Mouse (Mus musculus) kidney, embryonic 14.5 days (tissue): Measurements from ENCODE around the gene Gm3099. TPM values are rescaled to one million over a fixed set of nuclear protein-coding genes. Genes with fewer than 3 reads are reported as not detected.
"Not testable (repeated sequence)": the region's sequence is repeated elsewhere in the genome, so short reads cannot be mapped to it uniquely, and the experiment has no call there.

Experiments
- ATAC-seq: fragments of 200-750 bp; cut with Nextera tagmentation; 2 replicates; pipeline ENCODE4 v1.8.0; 2017; ENCODE audit warnings: moderate number of reproducible peaks, mild to moderate bottlenecking, moderate TSS enrichment, moderate library complexity; ENCODE audit not compliant: low FRiP score, low TSS enrichment
- H3K27ac ChIP-seq: fragments of 300-500 bp; sonication (generic); 2 replicates; pipeline ENCODE4 v1.5.1; 2014; ENCODE audit warnings: low read depth, mild to moderate bottlenecking, low read length, moderate library complexity, mixed read lengths
- H3K27me3 ChIP-seq: fragments of 300-500 bp; sonication (generic); 2 replicates; pipeline ENCODE4 v1.6.1; 2014; ENCODE audit warnings: mild to moderate bottlenecking, low read length; ENCODE audit not compliant: control insufficient read depth, insufficient read depth
- H3K36me3 ChIP-seq: fragments of 300-500 bp; sonication (generic); 2 replicates; pipeline ENCODE4 v1.6.1; 2014; ENCODE audit warnings: low read length, mixed read lengths; ENCODE audit not compliant: control insufficient read depth, insufficient read depth
- H3K4me1 ChIP-seq: fragments of 300-500 bp; sonication (generic); 2 replicates; pipeline ENCODE4 v1.6.1; 2014; ENCODE audit warnings: low read length, mixed read lengths; ENCODE audit not compliant: control insufficient read depth, insufficient read depth
- H3K4me2 ChIP-seq: fragments of 300-500 bp; sonication (generic); replicated peaks from 2 replicates; pipeline ENCODE4 v1.6.1; 2014; ENCODE audit warnings: low read depth, mild to moderate bottlenecking, low read length
- H3K4me3 ChIP-seq: fragments of 300-500 bp; sonication (generic); 2 replicates; pipeline ENCODE4 v1.5.1; 2014; ENCODE audit warnings: mild to moderate bottlenecking, low read length
- H3K9ac ChIP-seq: fragments of 300-500 bp; sonication (generic); 2 replicates; pipeline ENCODE4 v1.6.1; 2014; ENCODE audit warnings: low read depth, mild to moderate bottlenecking, low read length, moderate library complexity
- H3K9me3 ChIP-seq: fragments of 300-500 bp; sonication (generic); 2 replicates; pipeline ENCODE4 v1.6.1; 2016; ENCODE audit warnings: low read length; ENCODE audit not compliant: control insufficient read depth
- WGBS: fragments of 180-500 bp; shearing (Covaris S2); extraction: QIAGEN DNeasy Blood & Tissue Kit; methylation state at CpG from one replicate; pipeline ENCODE4 v1.1.7; 2014; 5-methylcytosine and 5-hydroxymethylcytosine counted together
- polyA plus RNA-seq: library from polyadenylated mRNA; unstranded; fragments of >200 nt; fragmentation: Nextera tagmentation; extraction: Ambion mirVana; gene quantifications from 2 replicates; pipeline ENCODE4 v1.2.1, GENCODE M21; 2014

The Gm3099 gene
- not detected in 2 replicates for polyA plus RNA-seq

- H3K27ac ChIP-seq, H3K9me3 ChIP-seq, H3K4me2 ChIP-seq, H3K27me3 ChIP-seq, H3K9ac ChIP-seq, H3K36me3 ChIP-seq, H3K4me3 ChIP-seq, ATAC-seq, H3K4me1 ChIP-seq: not testable (repeated sequence)
- 100% methylated on average over 1 of the region's 3 CpGs for WGBS
Measured at GRCm38 (mm10) chr14:3998094-3998493, at the start of gene Gm3099. Gene Gm3099, plus strand, starts transcription at chr14:3998394.

- not testable (repeated sequence) for H3K9ac ChIP-seq, H3K27ac ChIP-seq, H3K4me3 ChIP-seq, ATAC-seq, H3K36me3 ChIP-seq, H3K9me3 ChIP-seq, H3K4me2 ChIP-seq, H3K27me3 ChIP-seq, H3K4me1 ChIP-seq
- WGBS: no CpG with 5 or more reads among the region's 2 CpGs
Measured at GRCm38 (mm10) chr14:3963247-3963646, 34.9 kb upstream of the Gm3099 start, which contains the start of gene Gm3095. Gene Gm3095, plus strand, starts transcription at chr14:3963547.

GRCm38 (mm10) chr14:4023641-4024040 is 25.4 kb downstream of the Gm3099 start, which contains the start of gene Gm5796:
Gene Gm5796, plus strand, starts transcription at chr14:4023941.
- H3K27ac ChIP-seq, H3K4me2 ChIP-seq, H3K4me3 ChIP-seq, ATAC-seq, H3K36me3 ChIP-seq, H3K4me1 ChIP-seq, H3K9me3 ChIP-seq, H3K9ac ChIP-seq, H3K27me3 ChIP-seq: not testable (repeated sequence)
- WGBS: 67% methylated on average over 1 of the region's 3 CpGs

Other genes with a start within 250 kb of the Gm3099 start
- gene Gm3002, start 188.3 kb upstream of the Gm3099 start, polyA plus RNA-seq: 0.11 TPM in 1 of 2 replicates, not detected in the other
- not detected in 2 replicates for gene Gm3033, start 152.1 kb upstream of the Gm3099 start, polyA plus RNA-seq
- 0.53 TPM in 1 of 2 replicates, not detected in the other for gene Gm2916, start 114.2 kb upstream of the Gm3099 start, polyA plus RNA-seq
- gene Gm3029, start 66.6 kb upstream of the Gm3099 start, polyA plus RNA-seq: not detected in 2 replicates
- gene Gm3095, start 34.8 kb upstream of the Gm3099 start, polyA plus RNA-seq: 0.14 TPM in 1 of 2 replicates, not detected in the other
- 0.30 TPM in 1 of 2 replicates, not detected in the other for gene Gm5796, start 25.5 kb downstream of the Gm3099 start, polyA plus RNA-seq
- gene Gm3115, start 85.7 kb downstream of the Gm3099 start, polyA plus RNA-seq: not detected in 2 replicates
- 1.0 TPM in 1 of 2 replicates, not detected in the other for gene Gm8108, start 112.1 kb downstream of the Gm3099 start, polyA plus RNA-seq
- gene Gm3127, start 166.6 kb downstream of the Gm3099 start, polyA plus RNA-seq: not detected in 2 replicates
- 0.57 TPM in 1 of 2 replicates, not detected in the other for gene Gm2974, start 184.2 kb downstream of the Gm3099 start, polyA plus RNA-seq